Mouse (Mus musculus) midbrain, embryonic 14.5 days (tissue): Measurements from ENCODE around the gene Llgl1. TPM values are rescaled to one million over a fixed set of nuclear protein-coding genes. Genes with fewer than 3 reads are reported as not detected.
A peak's percentile ranks its signal among the peaks of the same experiment; 100 is the strongest.

Experiments
- ATAC-seq: fragments of 200-750 bp; cut with Nextera tagmentation; 2 replicates; pipeline ENCODE4 v1.8.0; 2017; ENCODE audit warnings: moderate number of reproducible peaks, moderate library complexity; ENCODE audit not compliant: low FRiP score, low TSS enrichment
- DNase-seq: peaks from one replicate; pipeline ENCODE4 v3.0.0-alpha.2; 2015
- H3K27ac ChIP-seq: fragments of 300-500 bp; sonication (generic); replicated peaks from 2 replicates; pipeline ENCODE4 v1.5.1; 2014; ENCODE audit warnings: mild to moderate bottlenecking, low read depth, low read length, moderate library complexity
- H3K27me3 ChIP-seq: fragments of 300-500 bp; sonication (generic); 2 replicates; pipeline ENCODE4 v1.6.1; 2014; ENCODE audit warnings: low read length, control low read depth, mixed read lengths; ENCODE audit not compliant: control insufficient read depth, insufficient read depth
- H3K36me3 ChIP-seq: fragments of 300-500 bp; sonication (generic); 2 replicates; pipeline ENCODE4 v1.6.1; 2014; ENCODE audit warnings: low read length, control low read depth; ENCODE audit not compliant: control insufficient read depth, insufficient read depth
- H3K4me1 ChIP-seq: fragments of 300-500 bp; sonication (generic); 2 replicates; pipeline ENCODE4 v1.6.1; 2014; ENCODE audit warnings: mild to moderate bottlenecking, antibody characterized with exemption, low read length, control low read depth; ENCODE audit not compliant: control insufficient read depth, insufficient read depth
- H3K4me2 ChIP-seq: fragments of 300-500 bp; sonication (generic); 2 replicates; pipeline ENCODE4 v1.6.1; 2014; ENCODE audit warnings: mild to moderate bottlenecking, low read length, moderate library complexity
- H3K4me3 ChIP-seq: fragments of 300-500 bp; sonication (generic); replicated peaks from 2 replicates; pipeline ENCODE4 v1.5.1; 2014; ENCODE audit warnings: low read depth, low read length
- H3K9ac ChIP-seq: fragments of 300-500 bp; sonication (generic); replicated peaks from 2 replicates; pipeline ENCODE4 v1.6.1; 2014; ENCODE audit warnings: mild to moderate bottlenecking, low read length, moderate library complexity
- H3K9me3 ChIP-seq: fragments of 300-500 bp; sonication (generic); 2 replicates; pipeline ENCODE4 v1.6.1; 2016; ENCODE audit warnings: low read length, control low read depth, mixed read lengths; ENCODE audit not compliant: control insufficient read depth
- WGBS: fragments of 180-500 bp; shearing (Covaris S2); extraction: QIAGEN DNeasy Blood & Tissue Kit; methylation state at CpG from one replicate; pipeline ENCODE4 v1.1.7; 2014; 5-methylcytosine and 5-hydroxymethylcytosine counted together
- polyA plus RNA-seq: library from polyadenylated mRNA; unstranded; fragments of >200 nt; fragmentation: Nextera tagmentation; extraction: Ambion mirVana; gene quantifications from 2 replicates; pipeline ENCODE4 v1.2.1, GENCODE M21; 2014

Gene Llgl1
- polyA plus RNA-seq, 1 experiment from 2014 or later = 63.8 TPM

GRCm38 (mm10) chr11:60712639-60713255, 13.2 kb downstream of the Llgl1 start:
- 95% methylated on average over 13 of the region's 13 CpGs for WGBS
- H3K4me1 ChIP-seq = no peaks in the 10 kb centered on the region
- H3K27ac ChIP-seq = no peak overlapping the region
- no peaks in the 10 kb centered on the region for H3K27me3 ChIP-seq
- ATAC-seq (no peak), DNase-seq (no peak)
- H3K4me3 ChIP-seq = no peak overlapping the region
- H3K36me3 ChIP-seq = peaks cover 98% of the 10 kb centered on the region
- no peaks in the 10 kb centered on the region for H3K9me3 ChIP-seq
- H3K4me2 ChIP-seq = no peak overlapping the region
- no peak overlapping the region for H3K9ac ChIP-seq

GRCm38 (mm10) chr11:60715833-60716232, 16.3 kb downstream of the Llgl1 start:
- no peak overlapping the region for H3K9ac ChIP-seq
- H3K4me2 ChIP-seq = no peak overlapping the region
- no peak overlapping the region for H3K4me3 ChIP-seq
- ATAC-seq = no peak
- H3K27me3 ChIP-seq = no peaks in the 10 kb centered on the region
- no peaks in the 10 kb centered on the region for H3K9me3 ChIP-seq
- no peak for DNase-seq
- H3K27ac ChIP-seq = no peak overlapping the region
- 95% methylated on average over 5 of the region's 5 CpGs for WGBS
- H3K36me3 ChIP-seq = peaks cover 98% of the 10 kb centered on the region
- no peaks in the 10 kb centered on the region for H3K4me1 ChIP-seq

- H3K4me2 ChIP-seq = no peak overlapping the region
- H3K9me3 ChIP-seq = no peaks in the 10 kb centered on the region
- no peak overlapping the region for H3K4me3 ChIP-seq
- no peaks in the 10 kb centered on the region for H3K27me3 ChIP-seq
- H3K27ac ChIP-seq = no peak overlapping the region
- 94% methylated on average over 5 of the region's 5 CpGs for WGBS
- H3K36me3 ChIP-seq = peaks cover 97% of the 10 kb centered on the region
- ATAC-seq (no peak), DNase-seq (no peak)
- no peaks in the 10 kb centered on the region for H3K4me1 ChIP-seq
- no peak overlapping the region for H3K9ac ChIP-seq
Observed at GRCm38 (mm10) chr11:60719263-60719662, 19.7 kb downstream of the Llgl1 start.

GRCm38 (mm10) chr11:60726601-60727391, 27.3 kb downstream of the Llgl1 start, which contains the start of gene Flii:
Flii (minus strand) TSS chr11:60727263.
- H3K9ac ChIP-seq = peak within 1 kb of the TSS; percentile 84
- peak; percentile 75 for ATAC-seq
- peak; percentile 88 for DNase-seq
- no peaks in the 10 kb centered on the region for H3K9me3 ChIP-seq
- under 1% methylated on average over 71 of the region's 71 CpGs for WGBS
- peak within 1 kb of the TSS; percentile 91 for H3K4me3 ChIP-seq
- peak within 1 kb of the TSS; percentile 74 for H3K4me2 ChIP-seq
- peak within 1 kb of the TSS; percentile 79 for H3K27ac ChIP-seq
- H3K27me3 ChIP-seq = no peaks in the 10 kb centered on the region
- H3K36me3 ChIP-seq = peaks cover 44% of the 10 kb centered on the region
- peaks cover 21% of the 10 kb centered on the region; the same call in 1 of the 2 replicates for H3K4me1 ChIP-seq

- no peaks in the 10 kb centered on the region for H3K27me3 ChIP-seq
- peaks cover 41% of the 10 kb centered on the region for H3K36me3 ChIP-seq
- 8% methylated on average over 12 of the region's 12 CpGs for WGBS
- H3K4me3 ChIP-seq = peak overlapping the region; percentile 91
- ATAC-seq = peak; percentile 1; the same call in 1 of the 2 replicates
- H3K4me1 ChIP-seq = peaks cover 21% of the 10 kb centered on the region; the same call in 1 of the 2 replicates
- peak overlapping the region; percentile 74 for H3K4me2 ChIP-seq
- H3K9ac ChIP-seq = peak overlapping the region; percentile 84; the same call in 1 of the 2 replicates
- H3K9me3 ChIP-seq = no peaks in the 10 kb centered on the region
- DNase-seq = peak; percentile 24
- peak overlapping the region; percentile 79 for H3K27ac ChIP-seq
Observed at GRCm38 (mm10) chr11:60727392-60728140, 28.0 kb downstream of the Llgl1 start.

GRCm38 (mm10) chr11:60728260-60728761, 28.8 kb downstream of the Llgl1 start, which contains the start of gene Mief2:
Mief2 (plus strand) TSS chr11:60728398.
- H3K4me2 ChIP-seq = peak within 1 kb of the TSS; percentile 74
- 1% methylated on average over 44 of the region's 44 CpGs for WGBS
- DNase-seq (peak; percentile 97), ATAC-seq (peak; percentile 92)
- H3K9me3 ChIP-seq = no peaks in the 10 kb centered on the region
- no peaks in the 10 kb centered on the region for H3K27me3 ChIP-seq
- peak within 1 kb of the TSS; percentile 84 for H3K9ac ChIP-seq
- peaks cover 21% of the 10 kb centered on the region; the same call in 1 of the 2 replicates for H3K4me1 ChIP-seq
- peaks cover 40% of the 10 kb centered on the region for H3K36me3 ChIP-seq
- peak within 1 kb of the TSS; percentile 91 for H3K4me3 ChIP-seq
- H3K27ac ChIP-seq = peak within 1 kb of the TSS; percentile 89

GRCm38 (mm10) chr11:60729217-60729641, 29.7 kb downstream of the Llgl1 start:
- Histone ChIP-seq H3K9me3 (no peaks in the 10 kb centered on the region), H3K4me2 (peak overlapping the region; percentile 74), H3K4me3 (peak overlapping the region; percentile 91), H3K36me3 (peaks cover 34% of the 10 kb centered on the region), H3K4me1 (peaks cover 21% of the 10 kb centered on the region; the same call in 1 of the 2 replicates), H3K9ac (peak overlapping the region; percentile 64; the same call in 1 of the 2 replicates), H3K27ac (no peak overlapping the region), H3K27me3 (no peaks in the 10 kb centered on the region)
- WGBS = 80% methylated on average over 6 of the region's 6 CpGs
- no peak for DNase-seq
- no peak for ATAC-seq

GRCm38 (mm10) chr11:60730169-60730568, 30.6 kb downstream of the Llgl1 start:
- Histone ChIP-seq H3K4me2 (no peak overlapping the region), H3K4me3 (no peak overlapping the region), H3K4me1 (peaks cover 21% of the 10 kb centered on the region; the same call in 1 of the 2 replicates), H3K9ac (no peak overlapping the region), H3K27ac (no peak overlapping the region), H3K36me3 (peaks cover 28% of the 10 kb centered on the region), H3K27me3 (no peaks in the 10 kb centered on the region), H3K9me3 (no peaks in the 10 kb centered on the region)
- 88% methylated on average over 9 of the region's 9 CpGs for WGBS
- DNase-seq = no peak
- no peak for ATAC-seq
